Mouse (Mus musculus) ES-Bruce4 (cell line): ENCODE data around the gene Plscr3.

ENCODE experiments used
- CTCF ChIP-seq: IDR thresholded peaks from one replicate; pipeline ENCODE4 v1.8.1; 2011; ENCODE audit warnings: low read depth, low read length
- EP300 ChIP-seq: IDR thresholded peaks from 2 replicates; pipeline ENCODE4 v1.6.1; 2011; ENCODE audit warnings: low read depth, low read length; ENCODE audit not compliant: insufficient read depth
- POLR2A ChIP-seq: IDR thresholded peaks from one replicate; pipeline ENCODE4 v1.8.1; 2011; ENCODE audit warnings: low read length; ENCODE audit not compliant: insufficient read depth

GRCm38 (mm10) chr11:69855347-69855746 lies 9.2 kb downstream of the Plscr3 start:
- TF ChIP-seq POLR2A (no peak), CTCF (peak; percentile 73), EP300 (0 out of 2 replicates have a peak, but pooled peaks have one; percentile 44)
